Mouse (Mus musculus): ENCODE data around the gene Prps1. TPM values are rescaled to one million over a fixed set of nuclear protein-coding genes. Genes with fewer than 3 reads are reported as not detected.
A peak's percentile ranks its signal among the peaks of the same experiment; 100 is the strongest.

Gene Prps1
- total and polyA plus RNA-seq, 2 experiments from 2014 or later: 52.5 to 91.3 TPM

DNA sequence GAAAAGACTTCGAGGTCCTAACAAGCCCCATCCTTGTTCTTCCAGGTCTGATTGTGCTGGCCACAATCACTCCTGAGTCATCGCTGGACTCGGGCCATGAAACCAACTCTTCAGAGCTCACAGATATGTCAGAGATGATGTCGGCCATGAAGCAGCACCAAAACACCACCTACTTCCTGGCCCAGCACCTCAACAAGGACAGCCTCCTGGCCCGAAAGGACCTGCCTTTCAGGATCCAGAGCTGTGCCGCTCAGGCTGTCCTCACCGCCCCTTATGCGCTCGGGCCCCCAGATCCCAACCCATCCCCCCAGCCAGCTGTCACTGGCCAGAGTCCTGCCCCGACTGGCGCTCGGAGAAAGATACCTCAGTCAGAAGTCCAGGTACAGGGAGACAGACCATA, 25.9 kb upstream of the Prps1 start:
- Histone ChIP-seq H3K4me1 (ENCODE audit: insufficient read depth, low read length) (no peaks in the 10 kb centered on the region), H3K27ac (ENCODE audit: low read depth, low read length) (no peak overlapping the region), H3K4me2 (ENCODE audit: low read depth, low read length, poor library complexity, severe bottlenecking) (no peak overlapping the region), H3K9ac (replicated peaks; ENCODE audit: low read length, poor library complexity, severe bottlenecking) (no peak overlapping the region), H3K9me3 (ENCODE audit: low read length) (no peaks in the 10 kb centered on the region), H3K36me3 (ENCODE audit: insufficient read depth, low read length) (no peaks in the 10 kb centered on the region), H3K4me3 (ENCODE audit: low read depth, low read length) (no peak overlapping the region), H3K27me3 (ENCODE audit: insufficient read depth, low read length) (0 out of 2 replicates have a peak, but pooled peaks cover 2% of the 10 kb centered on the region)
- DNase-seq (ENCODE audit: low spot score) (no peak), ATAC-seq (ENCODE audit: low FRiP score) (no peak)
- TF ChIP-seq CTCF (IDR thresholded peaks at IDR 0.05): no peak
- 87% methylated on average over 12 of the region's 12 CpGs for WGBS

DNA sequence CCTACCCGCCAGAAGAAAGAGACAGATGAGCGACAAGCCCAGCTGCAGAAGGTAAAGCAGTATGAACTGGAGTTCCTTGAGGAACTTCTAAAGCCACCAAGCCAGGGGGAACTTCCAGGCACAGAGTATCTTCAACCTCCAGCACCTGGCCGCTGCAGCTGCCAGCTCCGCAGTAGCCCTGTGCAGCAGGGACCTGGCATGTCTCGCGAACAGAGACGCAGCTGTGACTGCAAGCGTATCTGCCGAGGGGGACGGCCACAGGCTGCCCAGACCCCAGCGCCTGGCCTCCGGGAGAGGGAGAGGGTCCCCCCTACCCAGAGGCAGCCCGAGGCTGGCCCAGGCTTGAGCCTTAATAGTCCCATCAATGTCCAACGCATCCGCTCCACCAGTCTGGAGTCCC, 24.4 kb upstream of the Prps1 start:
- Histone ChIP-seq H3K36me3 (ENCODE audit: insufficient read depth, low read length) (no peaks in the 10 kb centered on the region), H3K27ac (ENCODE audit: low read depth, low read length) (no peak overlapping the region), H3K9ac (replicated peaks; ENCODE audit: low read length, poor library complexity, severe bottlenecking) (no peak overlapping the region), H3K27me3 (ENCODE audit: insufficient read depth, low read length) (0 out of 2 replicates have a peak, but pooled peaks cover 2% of the 10 kb centered on the region), H3K4me2 (ENCODE audit: low read depth, low read length, poor library complexity, severe bottlenecking) (no peak overlapping the region), H3K9me3 (ENCODE audit: low read length) (no peaks in the 10 kb centered on the region), H3K4me1 (ENCODE audit: insufficient read depth, low read length) (no peaks in the 10 kb centered on the region), H3K4me3 (ENCODE audit: low read depth, low read length) (no peak overlapping the region)
- no peak for TF ChIP-seq CTCF (IDR thresholded peaks at IDR 0.05)
- ATAC-seq (ENCODE audit: low FRiP score) (no peak), DNase-seq (ENCODE audit: low spot score) (no peak)
- WGBS: 85% methylated on average over 15 of the region's 15 CpGs

DNA sequence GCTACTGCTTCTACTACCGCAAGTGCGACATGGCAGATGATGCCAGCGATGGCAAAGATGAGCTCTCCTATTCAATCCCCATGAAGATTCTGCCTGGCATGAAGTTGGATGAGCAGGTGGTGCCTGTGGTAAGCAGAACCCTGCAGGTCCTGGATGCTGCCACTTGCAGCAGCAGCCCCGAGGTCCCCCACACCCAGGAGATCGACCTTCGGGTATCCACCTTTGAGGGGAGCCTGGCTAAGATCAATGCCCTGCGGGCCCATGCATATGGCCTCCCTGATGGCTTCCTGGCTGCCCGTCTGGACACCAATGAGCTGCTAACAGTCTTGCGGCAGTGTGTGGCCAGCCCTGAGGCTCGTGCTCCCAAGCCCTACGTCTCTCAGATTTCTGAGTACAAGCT, 23.6 kb upstream of the Prps1 start:
- WGBS: 87% methylated on average over 11 of the region's 11 CpGs
- Histone ChIP-seq H3K4me3 (ENCODE audit: low read depth, low read length) (no peak overlapping the region), H3K9ac (replicated peaks; ENCODE audit: low read length, poor library complexity, severe bottlenecking) (no peak overlapping the region), H3K27ac (ENCODE audit: low read depth, low read length) (no peak overlapping the region), H3K9me3 (ENCODE audit: low read length) (no peaks in the 10 kb centered on the region), H3K4me1 (ENCODE audit: insufficient read depth, low read length) (no peaks in the 10 kb centered on the region), H3K27me3 (ENCODE audit: insufficient read depth, low read length) (0 out of 2 replicates have a peak, but pooled peaks cover 2% of the 10 kb centered on the region), H3K36me3 (ENCODE audit: insufficient read depth, low read length) (no peaks in the 10 kb centered on the region), H3K4me2 (ENCODE audit: low read depth, low read length, poor library complexity, severe bottlenecking) (no peak overlapping the region)
- ATAC-seq (ENCODE audit: low FRiP score) (no peak), DNase-seq (ENCODE audit: low spot score) (no peak)
- TF ChIP-seq CTCF (IDR thresholded peaks at IDR 0.05): no peak

GRCm38 (mm10) chrX:140437906-140438305, 18.5 kb upstream of the Prps1 start:
- no peak for TF ChIP-seq CTCF (IDR thresholded peaks at IDR 0.05)

GRCm38 (mm10) chrX:140445551-140445950, 10.9 kb upstream of the Prps1 start:
- no peaks in the 10 kb centered on the region for H3K4me1 ChIP-seq (ENCODE audit: insufficient read depth, low read length)
- ATAC-seq (ENCODE audit: low FRiP score) (no peak), DNase-seq (ENCODE audit: low spot score) (no peak)
- no peak overlapping the region for H3K9ac ChIP-seq (replicated peaks; ENCODE audit: low read length, poor library complexity, severe bottlenecking)
- H3K4me2 ChIP-seq (ENCODE audit: low read depth, low read length, poor library complexity, severe bottlenecking): no peak overlapping the region
- H3K4me3 ChIP-seq (ENCODE audit: low read depth, low read length): no peak overlapping the region
- H3K27ac ChIP-seq (ENCODE audit: low read depth, low read length): no peak overlapping the region
- 78% methylated on average over 13 of the region's 13 CpGs for WGBS
- TF ChIP-seq CTCF (IDR thresholded peaks at IDR 0.05): no peak
- H3K27me3 ChIP-seq (ENCODE audit: insufficient read depth, low read length): no peaks in the 10 kb centered on the region
- no peaks in the 10 kb centered on the region for H3K9me3 ChIP-seq (ENCODE audit: low read length)
- no peaks in the 10 kb centered on the region for H3K36me3 ChIP-seq (ENCODE audit: insufficient read depth, low read length)

More at GRCm38 (mm10) chrX:140437906-140438305, 18.5 kb upstream of the Prps1 start:
- H3K27me3 ChIP-seq (ENCODE audit: insufficient read depth, low read length): no peaks in the 10 kb centered on the region
- H3K4me3 ChIP-seq (ENCODE audit: low read depth, low read length): no peak overlapping the region
- H3K36me3 ChIP-seq (ENCODE audit: insufficient read depth, low read length): no peaks in the 10 kb centered on the region
- H3K9me3 ChIP-seq (ENCODE audit: low read length): no peaks in the 10 kb centered on the region
- H3K4me1 ChIP-seq (ENCODE audit: insufficient read depth, low read length): no peaks in the 10 kb centered on the region
- no peak overlapping the region for H3K4me2 ChIP-seq (ENCODE audit: low read depth, low read length, poor library complexity, severe bottlenecking)
- ATAC-seq (ENCODE audit: low FRiP score) (no peak), DNase-seq (ENCODE audit: low spot score) (peak; percentile 7)
- H3K27ac ChIP-seq (ENCODE audit: low read depth, low read length): no peak overlapping the region
- H3K9ac ChIP-seq (replicated peaks; ENCODE audit: low read length, poor library complexity, severe bottlenecking): no peak overlapping the region

DNA sequence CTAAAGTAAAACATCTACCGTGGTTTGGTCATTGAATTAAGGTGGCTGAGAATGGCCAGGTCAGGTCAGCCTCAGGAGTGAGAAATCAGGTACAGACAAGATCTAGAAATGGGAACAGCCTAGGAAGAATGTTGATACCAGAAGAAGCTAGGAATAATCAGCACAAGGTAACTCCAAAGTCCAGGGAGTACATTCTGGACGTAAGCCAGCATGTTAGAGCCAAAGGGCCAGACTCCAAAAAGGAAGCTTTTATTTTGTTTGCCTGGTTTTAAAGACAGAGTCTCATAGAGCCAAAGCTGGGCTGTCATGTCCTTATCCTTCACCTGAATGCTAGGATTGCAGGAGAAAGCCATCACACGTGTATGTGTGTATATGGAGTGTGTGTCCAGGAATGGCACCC, 6.3 kb upstream of the Prps1 start:
- no peak overlapping the region for H3K4me3 ChIP-seq (ENCODE audit: low read depth, low read length)
- 76% methylated on average over 3 of the region's 3 CpGs for WGBS
- no peaks in the 10 kb centered on the region for H3K36me3 ChIP-seq (ENCODE audit: insufficient read depth, low read length)

More for the DNA sequence above, 6.3 kb upstream of the Prps1 start:
- ATAC-seq (ENCODE audit: low FRiP score): no peak
- Histone ChIP-seq H3K9me3 (ENCODE audit: low read length) (no peaks in the 10 kb centered on the region), H3K27ac (ENCODE audit: low read depth, low read length) (no peak overlapping the region), H3K4me2 (ENCODE audit: low read depth, low read length, poor library complexity, severe bottlenecking) (no peak overlapping the region), H3K27me3 (ENCODE audit: insufficient read depth, low read length) (no peaks in the 10 kb centered on the region), H3K4me1 (ENCODE audit: insufficient read depth, low read length) (no peaks in the 10 kb centered on the region), H3K9ac (replicated peaks; ENCODE audit: low read length, poor library complexity, severe bottlenecking) (no peak overlapping the region)
- no peak for DNase-seq (ENCODE audit: low spot score)
- no peak for TF ChIP-seq CTCF (IDR thresholded peaks at IDR 0.05)
